Mouse (Mus musculus) cortical plate, adult 2 months (tissue): ENCODE data around the gene Olfr318.

Experiments
- CTCF ChIP-seq: fragments of 200-500 bp; IDR thresholded peaks from 2 replicates; pipeline ENCODE4 v1.5.1; 2011; ENCODE audit warnings: mild to moderate bottlenecking, control low read depth, low read length; ENCODE audit not compliant: insufficient read depth; ENCODE audit errors: extremely low read depth
- POLR2A ChIP-seq: fragments of 200-500 bp; IDR thresholded peaks from 2 replicates; pipeline ENCODE4 v1.6.1; 2011; ENCODE audit warnings: mild to moderate bottlenecking, low read length, control low read depth; ENCODE audit not compliant: insufficient read depth; ENCODE audit errors: extremely low read depth

GRCm38 (mm10) chr11:58772888-58773287, 49.1 kb upstream of the Olfr318 start, which contains the start of gene Olfr315:
- no peak for TF ChIP-seq CTCF
- TF ChIP-seq POLR2A, result no peak
